Mouse (Mus musculus) E14TG2a.4 (cell line): ENCODE results near the gene Bcl11b.

ENCODE experiments used
- H3K27me3 ChIP-seq: 2 replicates; pipeline ENCODE4 v1.6.1; 2014; ENCODE audit warnings: low read length, control low read depth; ENCODE audit not compliant: insufficient read depth
- H3K36me3 ChIP-seq: 2 replicates; pipeline ENCODE4 v1.6.1; 2014; ENCODE audit warnings: low read length, control low read depth; ENCODE audit not compliant: insufficient read depth
- H3K4me1 ChIP-seq: replicated peaks from 2 replicates; pipeline ENCODE4 v1.6.1; 2014; ENCODE audit warnings: low read depth, low read length, control low read depth
- H3K4me3 ChIP-seq: replicated peaks from 2 replicates; pipeline ENCODE4 v1.5.1; 2014; ENCODE audit warnings: mild to moderate bottlenecking, low read length
- H3K9me3 ChIP-seq: 2 replicates; pipeline ENCODE4 v1.6.1; 2014; ENCODE audit warnings: low read length, control low read depth
- CTCF ChIP-seq: conservative IDR thresholded peaks from 2 replicates; pipeline ENCODE4 v1.5.1; 2014; ENCODE audit warnings: low read length
- NANOG ChIP-seq: IDR thresholded peaks from 2 replicates; pipeline ENCODE4 v1.6.1; 2014; ENCODE audit warnings: borderline replicate concordance, low read length, mixed read lengths
- POU5F1 ChIP-seq: IDR thresholded peaks from 2 replicates; pipeline ENCODE4 v1.6.1; 2014; ENCODE audit warnings: low read length, borderline replicate concordance

Gene Bcl11b

DNA sequence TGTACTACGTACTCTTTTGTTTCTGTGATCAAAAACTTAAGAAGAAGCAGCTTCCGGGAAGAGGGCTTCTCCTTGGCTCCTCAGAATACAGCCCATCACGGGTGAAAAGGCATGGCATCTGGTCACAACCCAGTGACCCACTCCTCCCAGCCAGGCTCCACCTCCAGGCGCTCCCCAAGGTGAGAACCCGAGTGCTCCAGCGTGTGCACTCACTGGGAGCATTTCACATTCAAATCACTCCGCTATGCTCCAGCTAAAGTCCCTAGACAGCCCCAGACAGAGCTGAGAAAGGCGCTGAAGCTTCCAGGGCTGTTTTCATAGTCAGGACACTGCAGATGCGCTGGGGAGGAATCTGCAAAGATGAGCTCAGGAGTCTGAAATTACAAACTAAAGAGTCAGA is 99.5 kb downstream of the Bcl11b start:
- Histone ChIP-seq H3K27me3 (peaks cover 66% of the 10 kb centered on the region), H3K4me3 (peak overlapping the region; percentile 21; the same call in 1 of the 2 replicates), H3K9me3 (no peaks in the 10 kb centered on the region), H3K4me1 (peaks cover 19% of the 10 kb centered on the region), H3K36me3 (no peaks in the 10 kb centered on the region)
- TF ChIP-seq POU5F1: no peak
- no peak for TF ChIP-seq NANOG
- TF ChIP-seq CTCF: no peak

DNA sequence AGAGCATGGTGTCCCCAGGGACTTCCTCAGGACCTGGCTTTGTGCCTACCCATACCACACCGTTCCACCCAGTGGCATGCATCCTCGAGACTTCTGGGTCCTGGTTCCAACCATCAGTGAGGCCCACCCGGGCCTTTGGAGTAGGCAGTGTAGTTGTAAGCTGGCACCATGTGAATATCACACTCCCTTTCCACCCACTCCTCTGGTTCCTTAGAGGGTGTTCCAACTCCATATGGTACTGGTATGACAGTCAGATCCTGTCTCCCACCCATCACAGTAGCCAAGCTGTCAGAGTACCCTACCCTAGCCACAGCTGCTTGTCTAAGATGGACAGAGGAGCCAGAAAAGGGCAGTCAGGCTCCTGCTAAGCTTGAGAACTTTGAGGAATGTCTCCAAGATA is 112.0 kb downstream of the Bcl11b start:
- TF ChIP-seq CTCF (no peak), NANOG (no peak), POU5F1 (no peak)
- no peaks in the 10 kb centered on the region for H3K9me3 ChIP-seq
- no peak overlapping the region for H3K4me3 ChIP-seq
- no peaks in the 10 kb centered on the region for H3K36me3 ChIP-seq
- H3K4me1 ChIP-seq: peaks cover 19% of the 10 kb centered on the region
- H3K27me3 ChIP-seq: peaks cover 36% of the 10 kb centered on the region

DNA sequence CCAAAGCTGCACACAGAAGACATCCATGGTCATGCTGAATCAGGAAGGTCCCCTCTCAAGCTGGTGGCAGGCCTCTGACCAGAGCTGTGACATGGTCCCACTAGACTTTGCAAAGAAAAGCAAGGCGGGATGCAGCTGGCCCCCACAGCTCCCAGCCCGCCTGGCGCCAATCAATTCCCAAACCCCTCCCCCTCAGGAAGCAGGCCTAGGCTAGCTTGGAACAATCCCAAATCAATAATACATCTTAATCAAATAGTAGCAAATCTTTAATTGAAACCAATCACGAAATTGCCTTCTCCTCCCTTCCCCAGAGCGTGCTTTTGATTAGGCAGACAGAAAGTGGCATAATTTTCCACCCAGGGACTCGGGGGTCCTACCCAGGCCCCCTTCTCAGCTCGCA is 113.1 kb downstream of the Bcl11b start:
- peaks cover 37% of the 10 kb centered on the region for H3K27me3 ChIP-seq
- H3K4me1 ChIP-seq: peaks cover 19% of the 10 kb centered on the region
- H3K36me3 ChIP-seq: no peaks in the 10 kb centered on the region
- H3K9me3 ChIP-seq: no peaks in the 10 kb centered on the region
- TF ChIP-seq CTCF (no peak), NANOG (no peak), POU5F1 (no peak)
- no peak overlapping the region for H3K4me3 ChIP-seq

DNA sequence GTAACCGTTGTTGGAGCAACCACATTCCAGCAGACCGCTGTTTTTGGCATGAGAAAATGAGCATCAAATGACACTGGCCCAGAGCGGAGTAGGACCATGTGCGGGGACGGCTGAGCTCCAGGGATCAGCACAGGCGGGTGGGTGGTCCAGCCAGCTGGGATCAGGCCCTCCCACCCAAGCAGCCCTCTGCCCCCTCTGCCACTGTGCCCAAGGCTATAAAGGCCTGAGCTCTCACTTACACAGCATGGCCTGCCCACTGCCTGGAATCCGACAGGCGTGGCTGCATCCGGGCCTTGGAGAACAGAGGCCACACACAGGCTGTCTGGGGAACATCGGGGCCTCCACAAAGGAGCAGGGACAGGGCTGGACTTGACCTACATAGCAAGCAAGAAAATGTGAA is 113.6 kb downstream of the Bcl11b start:
- H3K4me3 ChIP-seq: 0 out of 2 replicates have a peak overlapping the region, but pooled peaks have one; percentile 7
- peaks cover 16% of the 10 kb centered on the region for H3K4me1 ChIP-seq
- H3K27me3 ChIP-seq: peaks cover 37% of the 10 kb centered on the region
- no peaks in the 10 kb centered on the region for H3K9me3 ChIP-seq
- no peak for TF ChIP-seq POU5F1
- no peak for TF ChIP-seq CTCF
- no peak for TF ChIP-seq NANOG
- H3K36me3 ChIP-seq: no peaks in the 10 kb centered on the region

DNA sequence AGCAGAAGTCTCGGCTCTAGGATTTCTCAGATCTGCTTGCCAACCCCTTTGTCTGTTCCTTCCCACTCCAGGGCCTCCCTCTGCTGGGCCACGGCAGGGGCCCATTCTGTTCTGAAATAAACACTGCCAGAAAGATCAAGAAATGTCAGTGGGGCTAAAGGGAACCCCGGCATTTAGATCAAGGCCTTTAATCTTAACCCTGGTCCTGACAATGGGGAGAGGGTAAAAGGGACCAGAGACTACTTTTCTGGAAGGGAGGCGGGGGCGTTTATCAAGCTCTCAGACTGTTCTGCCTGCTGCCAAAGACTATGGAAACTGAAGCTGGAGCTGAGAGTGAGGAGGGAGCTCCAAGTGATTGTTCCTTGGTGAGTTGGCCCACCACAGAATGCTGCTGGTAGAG is 114.8 kb downstream of the Bcl11b start:
- Histone ChIP-seq H3K4me1 (peaks cover 20% of the 10 kb centered on the region), H3K9me3 (no peaks in the 10 kb centered on the region), H3K36me3 (no peaks in the 10 kb centered on the region), H3K4me3 (no peak overlapping the region), H3K27me3 (peaks cover 32% of the 10 kb centered on the region)
- TF ChIP-seq CTCF (no peak), POU5F1 (no peak)

DNA sequence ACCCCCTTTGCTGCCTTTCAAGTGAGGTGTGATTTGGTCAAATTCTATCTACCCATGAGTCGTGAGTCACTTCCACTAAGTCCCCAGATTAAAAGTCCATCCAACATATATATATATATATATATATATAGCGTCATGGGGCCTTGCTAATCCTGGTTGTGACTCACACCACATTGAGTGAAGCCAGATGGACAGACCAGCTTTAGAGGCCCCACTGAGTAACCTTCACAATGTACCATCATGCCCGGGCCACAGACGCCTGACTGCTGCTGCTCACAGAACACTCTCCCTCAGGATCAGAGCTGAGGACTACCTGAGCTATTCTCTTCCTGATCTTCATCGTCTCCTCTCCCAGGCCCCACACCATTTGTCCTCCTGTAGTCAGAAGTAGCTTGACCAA is 115.4 kb downstream of the Bcl11b start:
- H3K9me3 ChIP-seq: no peaks in the 10 kb centered on the region
- TF ChIP-seq CTCF (no peak), NANOG (no peak), POU5F1 (no peak)
- peaks cover 28% of the 10 kb centered on the region for H3K27me3 ChIP-seq
- peaks cover 20% of the 10 kb centered on the region for H3K4me1 ChIP-seq
- H3K36me3 ChIP-seq: no peaks in the 10 kb centered on the region
- H3K4me3 ChIP-seq: no peak overlapping the region

DNA sequence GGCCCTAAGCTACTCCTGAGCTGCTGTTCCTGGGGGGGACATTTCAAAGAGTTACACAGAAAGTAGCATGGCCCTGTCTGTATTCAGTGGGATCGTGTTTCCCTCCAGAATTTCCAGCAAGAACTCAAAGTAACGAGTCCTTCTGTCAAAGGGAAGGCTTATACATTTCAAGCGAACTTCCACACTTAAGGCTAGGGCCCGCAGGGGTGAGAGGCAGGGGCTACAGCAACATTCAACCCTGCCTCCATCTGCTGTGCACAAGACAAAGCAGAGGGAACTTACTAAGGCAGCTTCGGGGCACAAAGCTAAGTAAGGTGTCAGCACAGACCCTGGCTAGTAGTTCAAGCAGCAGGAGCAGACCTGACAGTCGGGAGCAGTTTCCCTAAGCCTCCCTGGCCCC is 115.8 kb downstream of the Bcl11b start:
- no peak overlapping the region for H3K4me3 ChIP-seq
- H3K4me1 ChIP-seq: peaks cover 20% of the 10 kb centered on the region
- TF ChIP-seq POU5F1: no peak
- no peak for TF ChIP-seq NANOG
- TF ChIP-seq CTCF: no peak
- peaks cover 24% of the 10 kb centered on the region for H3K27me3 ChIP-seq
- H3K36me3 ChIP-seq: no peaks in the 10 kb centered on the region
- H3K9me3 ChIP-seq: no peaks in the 10 kb centered on the region

DNA sequence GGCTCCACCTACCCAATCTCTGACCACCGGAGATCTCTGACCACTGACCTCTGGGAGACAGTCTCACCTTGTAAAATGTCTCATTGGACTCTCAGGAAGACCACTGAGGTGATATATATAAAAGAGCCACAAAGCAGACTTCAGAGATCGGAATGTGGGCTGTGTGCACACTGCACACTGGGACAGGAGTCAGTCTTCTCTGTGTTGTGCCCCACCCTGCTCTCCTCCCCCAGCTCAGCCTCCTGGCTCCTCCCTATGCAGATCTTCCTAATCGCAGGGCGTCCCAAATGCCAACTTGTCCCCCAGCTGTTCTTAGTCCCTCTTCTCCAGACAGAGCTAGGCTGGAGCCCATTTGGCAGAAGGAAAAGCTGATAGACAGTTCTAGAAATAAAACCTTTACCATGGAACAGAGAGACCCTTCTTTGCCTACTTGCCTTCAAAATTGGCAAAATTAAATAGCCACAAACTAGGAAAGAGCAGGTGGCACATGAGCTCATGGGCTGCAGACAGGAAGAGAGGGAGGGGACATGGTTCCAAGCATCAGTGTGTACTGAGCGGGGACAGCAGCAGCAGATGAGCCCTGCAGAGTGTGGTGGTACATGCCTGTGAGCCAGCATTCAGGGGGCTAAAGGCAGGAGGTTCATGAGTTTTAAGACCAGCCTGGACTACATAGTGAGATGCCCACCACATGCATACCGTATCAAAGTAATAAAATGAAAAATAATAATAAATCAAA is 118.9 kb downstream of the Bcl11b start:
- no peaks in the 10 kb centered on the region for H3K36me3 ChIP-seq
- peaks cover 31% of the 10 kb centered on the region for H3K27me3 ChIP-seq
- H3K4me1 ChIP-seq: peaks cover 10% of the 10 kb centered on the region
- TF ChIP-seq CTCF (no peak), NANOG (no peak), POU5F1 (no peak)
- H3K4me3 ChIP-seq: no peak overlapping the region
- no peaks in the 10 kb centered on the region for H3K9me3 ChIP-seq

DNA sequence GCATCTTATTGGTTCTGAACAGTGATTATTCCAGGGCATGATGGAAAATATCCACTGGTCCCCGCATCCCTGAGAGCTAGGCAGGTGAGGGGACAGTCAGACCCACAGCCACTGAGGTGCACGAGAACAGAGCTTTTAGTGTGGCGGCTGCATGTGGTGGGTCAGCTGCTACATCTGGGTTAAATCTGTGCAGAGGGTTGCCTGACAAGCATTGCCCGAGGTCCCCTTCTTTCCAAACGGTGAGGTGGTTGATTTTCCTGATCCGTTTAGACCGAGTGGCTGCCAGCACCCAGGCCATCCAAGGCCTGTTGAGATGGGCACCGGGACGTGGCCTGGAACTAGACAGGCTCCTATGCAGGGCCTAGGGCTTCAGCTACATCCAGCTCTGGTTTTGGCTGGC is 121.7 kb downstream of the Bcl11b start:
- Histone ChIP-seq H3K27me3 (peaks cover 17% of the 10 kb centered on the region), H3K4me3 (no peak overlapping the region), H3K9me3 (0 out of 2 replicates have a peak, but pooled peaks cover 5% of the 10 kb centered on the region), H3K36me3 (no peaks in the 10 kb centered on the region), H3K4me1 (peaks cover 7% of the 10 kb centered on the region)
- no peak for TF ChIP-seq POU5F1
- no peak for TF ChIP-seq CTCF
- TF ChIP-seq NANOG: no peak
